Mouse (Mus musculus): ENCODE results near the gene 5830473C10Rik.

DNA sequence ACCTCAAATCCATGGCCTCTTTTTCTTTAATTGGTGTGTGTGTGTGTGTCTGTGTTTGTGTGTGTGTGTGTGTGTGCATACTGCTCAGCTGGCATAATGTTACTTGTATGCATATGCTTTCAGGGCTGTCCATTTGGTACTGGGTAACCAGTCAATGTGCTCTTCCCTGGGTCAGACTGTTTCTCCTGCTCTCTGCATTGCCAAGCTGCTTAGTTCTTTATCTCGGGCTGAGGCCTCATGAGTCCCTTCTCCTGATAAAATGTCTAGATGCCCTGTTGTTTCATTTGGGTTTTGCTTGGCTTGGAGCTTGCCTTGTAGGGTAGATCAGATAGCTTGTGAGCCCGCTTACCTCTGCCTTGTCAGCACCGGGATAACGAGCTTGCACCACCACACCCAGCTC lies 2.0 kb downstream of the 5830473C10Rik start:
- no peak for TF ChIP-seq CTCF (IDR thresholded peaks at IDR 0.05; ENCODE audit: insufficient read depth, low read length)
- no peak for TF ChIP-seq POLR2A (IDR thresholded peaks at IDR 0.05; ENCODE audit: borderline replicate concordance, extremely low read depth, low read depth, low read length)

Measured in lung, adult 2 months (tissue).